ENCODE assay signal across 26 mouse cellular contexts in the genomic region with DNA sequence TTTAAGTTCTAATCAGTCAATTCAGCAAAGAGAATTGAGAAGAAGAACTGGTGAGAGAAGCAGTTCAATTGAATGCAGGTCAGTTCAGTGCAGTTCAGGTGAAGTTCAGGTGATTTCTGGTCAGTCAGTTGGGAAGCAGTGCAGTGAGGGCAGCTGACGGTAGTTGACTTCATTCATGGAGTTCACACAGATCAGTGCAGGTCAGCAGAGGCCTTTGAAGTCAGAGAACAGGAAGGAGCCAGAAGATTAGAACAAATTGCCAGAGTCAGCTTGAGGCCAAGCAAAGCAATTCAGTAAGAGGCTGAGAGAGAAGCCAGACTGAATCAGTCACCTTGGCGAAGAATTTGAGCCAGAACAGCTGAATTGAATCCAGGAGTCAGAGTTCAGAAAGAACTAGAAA.
DNase-seq lines count a peak whose midpoint lies in the region; ATAC-seq and TF ChIP-seq lines count a peak whose summit lies in the region.
"Had no signal": no experiment of that assay in that cellular context is flagged by ENCODE, and none has a peak within 500 bp of the region (broad histone marks: within the 10 kb centered on the region; RNA-seq: fewer than 3 reads in every experiment).

No protein-coding gene starts in this region.

- no peaks in the 10 kb centered on the region for H3K4me1 ChIP-seq in embryonic facial prominence, embryonic 11.5 days (ENCODE audit: control insufficient read depth, insufficient read depth, low read length)
- H3K4me1 ChIP-seq in embryonic facial prominence, embryonic 10.5 days, result no peaks in the 10 kb centered on the region
- H3K4me1 ChIP-seq in intestine, postnatal 0 days (replicated peaks; ENCODE audit: control insufficient read depth, insufficient read depth, low read length), result no peaks in the 10 kb centered on the region
- H3K4me1 ChIP-seq in intestine, embryonic 16.5 days (ENCODE audit: control insufficient read depth, insufficient read depth, low read length), result no peaks in the 10 kb centered on the region
- H3K4me1 ChIP-seq in hindbrain, embryonic 16.5 days (ENCODE audit: control insufficient read depth, insufficient read depth, low read depth, low read length), result no peaks in the 10 kb centered on the region
- H3K4me1 ChIP-seq: embryonic facial prominence, embryonic 12.5 days; forebrain, embryonic 13.5 days; forebrain, embryonic 15.5 days had no signal

- no peaks in the 10 kb centered on the region for H3K27me3 ChIP-seq in embryonic facial prominence, embryonic 11.5 days (ENCODE audit: control insufficient read depth, insufficient read depth, low read length)
- no peaks in the 10 kb centered on the region for H3K27me3 ChIP-seq in embryonic facial prominence, embryonic 10.5 days (replicated peaks; ENCODE audit: low read depth, poor library complexity, severe bottlenecking)
- no peaks in the 10 kb centered on the region for H3K27me3 ChIP-seq in intestine, postnatal 0 days (replicated peaks; ENCODE audit: control insufficient read depth, insufficient read depth, low read length)
- H3K27me3 ChIP-seq in intestine, embryonic 16.5 days (replicated peaks; ENCODE audit: control insufficient read depth, insufficient read depth, low read length), result no peaks in the 10 kb centered on the region
- no peaks in the 10 kb centered on the region for H3K27me3 ChIP-seq in hindbrain, embryonic 16.5 days (replicated peaks; ENCODE audit: control insufficient read depth, insufficient read depth, low read length)
- H3K27me3 ChIP-seq: CH12.LX; embryonic facial prominence, embryonic 12.5 days; forebrain, embryonic 13.5 days; forebrain, embryonic 15.5 days; Patski had no signal

- no peak for TF ChIP-seq CTCF in intestine, postnatal 0 days (IDR thresholded peaks at IDR 0.05; ENCODE audit: low read depth)

- H3K4me3 ChIP-seq in embryonic facial prominence, embryonic 11.5 days (ENCODE audit: low read depth, low read length), result no peak overlapping the region
- H3K4me3 ChIP-seq in embryonic facial prominence, embryonic 10.5 days, result no peak overlapping the region
- H3K4me3 ChIP-seq in intestine, postnatal 0 days (ENCODE audit: low read depth, low read length), result no peak overlapping the region
- no peak overlapping the region for H3K4me3 ChIP-seq in intestine, embryonic 16.5 days (ENCODE audit: low read length)
- no peak overlapping the region for H3K4me3 ChIP-seq in hindbrain, embryonic 16.5 days (ENCODE audit: low read length)
- H3K4me3 ChIP-seq: embryonic facial prominence, embryonic 12.5 days; forebrain, embryonic 13.5 days; forebrain, embryonic 15.5 days had no signal

- H3K9ac ChIP-seq in embryonic facial prominence, embryonic 11.5 days (replicated peaks; ENCODE audit: low read length), result no peak overlapping the region
- H3K9ac ChIP-seq in intestine, postnatal 0 days (ENCODE audit: low read depth, low read length), result no peak overlapping the region
- no peak overlapping the region for H3K9ac ChIP-seq in intestine, embryonic 16.5 days (ENCODE audit: low read depth, low read length)
- no peak overlapping the region for H3K9ac ChIP-seq in hindbrain, embryonic 16.5 days (ENCODE audit: low read depth, low read length)
- H3K9ac ChIP-seq: embryonic facial prominence, embryonic 12.5 days; forebrain, embryonic 13.5 days; forebrain, embryonic 15.5 days; forebrain, postnatal 0 days had no signal

- no peak overlapping the region for H3K4me2 ChIP-seq in embryonic facial prominence, embryonic 11.5 days (ENCODE audit: low read depth, low read length)
- H3K4me2 ChIP-seq in intestine, postnatal 0 days (replicated peaks; ENCODE audit: low read depth), result no peak overlapping the region
- H3K4me2 ChIP-seq in intestine, embryonic 16.5 days (ENCODE audit: low read depth, low read length), result no peak overlapping the region
- no peak overlapping the region for H3K4me2 ChIP-seq in hindbrain, embryonic 16.5 days (ENCODE audit: low read length)
- H3K4me2 ChIP-seq: embryonic facial prominence, embryonic 12.5 days; forebrain, embryonic 13.5 days; forebrain, embryonic 15.5 days had no signal

- no peak overlapping the region for H3K27ac ChIP-seq in embryonic facial prominence, embryonic 11.5 days (replicated peaks; ENCODE audit: low read depth, low read length)
- no peak overlapping the region for H3K27ac ChIP-seq in embryonic facial prominence, embryonic 10.5 days (replicated peaks)
- no peak overlapping the region for H3K27ac ChIP-seq in intestine, postnatal 0 days (ENCODE audit: low read depth, low read length)
- no peak overlapping the region for H3K27ac ChIP-seq in intestine, embryonic 16.5 days (ENCODE audit: low read length)
- H3K27ac ChIP-seq in hindbrain, embryonic 16.5 days (ENCODE audit: low read depth, low read length), result no peak overlapping the region
- H3K27ac ChIP-seq: embryonic facial prominence, embryonic 12.5 days; forebrain, embryonic 13.5 days; forebrain, embryonic 15.5 days had no signal

- no peaks in the 10 kb centered on the region for H3K9me3 ChIP-seq in embryonic facial prominence, embryonic 11.5 days (replicated peaks; ENCODE audit: control insufficient read depth, low read length)
- 0 out of 2 replicates have a peak, but pooled peaks cover 4% of the 10 kb centered on the region for H3K9me3 ChIP-seq in embryonic facial prominence, embryonic 10.5 days
- H3K9me3 ChIP-seq in intestine, postnatal 0 days (ENCODE audit: control insufficient read depth), result no peaks in the 10 kb centered on the region
- H3K9me3 ChIP-seq in intestine, embryonic 16.5 days (ENCODE audit: control insufficient read depth, low read length), result no peaks in the 10 kb centered on the region
- H3K9me3 ChIP-seq in hindbrain, embryonic 16.5 days (ENCODE audit: control insufficient read depth, low read length), result no peaks in the 10 kb centered on the region
- H3K9me3 ChIP-seq: embryonic facial prominence, embryonic 12.5 days; forebrain, embryonic 13.5 days; forebrain, embryonic 15.5 days had no signal

- no peak for ATAC-seq in embryonic facial prominence, embryonic 11.5 days (replicated peaks; ENCODE audit: insufficient number of reproducible peaks, low FRiP score, low TSS enrichment, low read depth)
- ATAC-seq in intestine, postnatal 0 days, result peak; percentile 95
- no peak for ATAC-seq in intestine, embryonic 16.5 days
- ATAC-seq in hindbrain, embryonic 16.5 days, result no peak
- ATAC-seq: activated CD4-positive, CD25-positive, alpha-beta regulatory T cell, adult 4 months; CD4-positive, CD25-positive, alpha-beta regulatory T cell, adult 4 months; forebrain, embryonic 13.5 days; forebrain, embryonic 15.5 days; forebrain, postnatal 0 days; Patski had no signal

- WGBS in embryonic facial prominence, embryonic 11.5 days, result 30% methylated on average over 2 of the region's 2 CpGs
- 37% methylated on average over 2 of the region's 2 CpGs for WGBS in embryonic facial prominence, embryonic 10.5 days
- 47% methylated on average over 2 of the region's 2 CpGs for WGBS in intestine, postnatal 0 days
- 51% methylated on average over 2 of the region's 2 CpGs for WGBS in intestine, embryonic 16.5 days
- 53% methylated on average over 2 of the region's 2 CpGs for WGBS in hindbrain, embryonic 16.5 days

- peak; percentile 4 for DNase-seq in embryo, embryonic 10.5 days (ENCODE audit: low spot score)
- DNase-seq in embryo, embryonic 9.5 days (ENCODE audit: extremely low spot score), result no peak
- DNase-seq in embryonic facial prominence, embryonic 11.5 days (ENCODE audit: low spot score), result peak; percentile 1
- DNase-seq in embryonic facial prominence, embryonic 10.5 days (ENCODE audit: low spot score), result no peak
- DNase-seq in R1 (ENCODE audit: low read depth, low spot score), result peak; percentile 14
- DNase-seq: adrenal gland, adult 8-10 months; adrenal gland, postnatal 14 days; adrenal gland, postnatal 36 days; B cell, adult 2 months; cerebellum, adult 11-12 months; cerebellum, adult 2 months; cerebellum, adult 9-10 months; cerebellum, postnatal 10 days; cerebellum, postnatal 25 days; forebrain, postnatal 0 days had no signal

- no peaks in the 10 kb centered on the region for H3K36me3 ChIP-seq in embryonic facial prominence, embryonic 11.5 days (replicated peaks; ENCODE audit: control insufficient read depth, insufficient read depth, low read depth, low read length)
- no peaks in the 10 kb centered on the region for H3K36me3 ChIP-seq in embryonic facial prominence, embryonic 10.5 days (replicated peaks)
- no peaks in the 10 kb centered on the region for H3K36me3 ChIP-seq in intestine, postnatal 0 days (ENCODE audit: control insufficient read depth, insufficient read depth)
- no peaks in the 10 kb centered on the region for H3K36me3 ChIP-seq in intestine, embryonic 16.5 days (ENCODE audit: control insufficient read depth, insufficient read depth, low read length)
- no peaks in the 10 kb centered on the region for H3K36me3 ChIP-seq in hindbrain, embryonic 16.5 days (ENCODE audit: control insufficient read depth, insufficient read depth, low read length)
- H3K36me3 ChIP-seq: embryonic facial prominence, embryonic 12.5 days; forebrain, embryonic 15.5 days; G1E had no signal

Comparison
In these comparisons a context has a peak if more than half of its experiments do, and no peak if none do; other contexts are left out.
1. DNase-seq: peak in embryo, embryonic 10.5 days (single experiment), embryonic facial prominence, embryonic 11.5 days (single experiment) and R1 (single experiment); none in embryo, embryonic 9.5 days (single experiment) and embryonic facial prominence, embryonic 10.5 days (single experiment).